Mouse (Mus musculus) left cerebral cortex, postnatal 4 days (tissue): ENCODE measurements at regions not wholly inside any gene's neighbourhood (a gene's known extent, or its start where the extent isn't known, plus 50 kb on each side); places are given as distances from the start of the nearest gene placed in this dataset.

Source experiments
- DNase-seq: peaks from one replicate; pipeline ENCODE4 v3.0.0-alpha.2; 2022
- intact Hi-C: fragments of 180-260 bp; cut with DNase I; formaldehyde crosslinking; loops from one replicate; pipeline ENCODE4 v1.15.1; 2025

DNA sequence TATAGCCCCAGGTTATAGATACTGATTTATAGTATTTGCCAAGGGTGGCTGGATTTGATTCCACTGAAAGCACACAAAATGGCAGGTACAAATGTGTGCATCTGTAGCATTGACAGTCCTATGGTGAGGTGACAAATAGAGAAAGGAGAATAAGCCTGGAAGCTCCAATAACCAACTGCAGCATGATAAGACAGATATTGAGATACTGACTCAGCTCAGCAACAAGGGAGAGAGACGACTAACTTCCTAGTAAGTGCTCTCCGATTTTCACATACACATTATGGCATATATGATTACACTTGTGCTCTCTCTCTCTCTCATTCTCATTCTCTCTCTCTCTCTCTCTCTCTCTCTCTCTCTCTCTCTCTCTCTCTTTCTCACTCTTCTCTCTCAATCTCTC lies 923.1 kb downstream of the Flrt2 start:
- intact Hi-C loops: no loop called here
- no peak for DNase-seq

GRCm38 (mm10) chr12:96615850-96616249 lies 923.8 kb downstream of the Flrt2 start:
- intact Hi-C loops: no loop called here

GRCm38 (mm10) chr12:96617226-96617625 lies 925.2 kb downstream of the Flrt2 start:
- no peak for DNase-seq
- intact Hi-C loops: no loop called here

More at GRCm38 (mm10) chr12:96615850-96616249, 923.8 kb downstream of the Flrt2 start:
- no peak for DNase-seq
